ENCODE assay signal across 8 mouse cellular contexts in the genomic region with DNA sequence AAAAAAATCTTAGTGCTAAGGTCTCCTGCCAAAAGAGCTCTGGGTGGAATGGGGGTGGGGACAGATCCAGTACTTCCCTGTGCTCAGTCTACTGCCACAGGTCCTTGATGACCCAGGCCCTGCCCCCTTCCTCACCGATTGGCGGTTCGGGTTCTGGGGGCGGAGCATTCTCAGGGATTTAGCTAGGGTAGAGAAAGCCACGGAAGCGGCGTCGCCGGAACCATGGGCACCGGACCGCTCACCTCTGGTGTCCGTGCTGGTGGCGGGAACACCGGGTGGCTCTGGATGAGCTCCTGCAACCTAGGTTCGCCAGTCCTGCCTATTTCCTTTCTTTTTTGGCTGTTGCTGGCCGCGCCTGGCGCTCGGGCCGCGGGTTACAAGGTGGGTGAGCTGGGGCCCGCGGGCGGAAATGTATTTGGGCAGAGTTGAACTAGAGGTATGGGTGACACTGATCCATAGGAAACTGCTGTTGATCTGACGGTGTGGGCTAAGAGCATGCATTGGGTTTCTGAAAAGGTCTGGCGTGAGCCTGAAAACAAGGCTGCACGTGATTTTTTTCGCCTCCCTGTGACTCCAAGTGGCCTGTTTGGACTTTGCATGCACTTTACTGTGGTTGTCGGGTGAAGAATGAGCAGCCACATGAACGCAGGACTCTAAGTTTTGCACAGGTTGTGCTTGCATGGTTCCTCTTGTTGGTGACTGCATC. TPM values are rescaled to one million over a fixed set of nuclear protein-coding genes. Genes with fewer than 3 reads are reported as not detected.
A peak's percentile ranks its signal among the peaks of the same experiment; 100 is the strongest.
DNase-seq lines count a peak whose midpoint lies in the region; ATAC-seq and TF ChIP-seq lines count a peak whose summit lies in the region.

Man2b1 (plus strand) TSS at position 163 of the 706 bp plus-strand sequence.

- H3K4me1 ChIP-seq in hindbrain, embryonic 16.5 days (ENCODE audit: control insufficient read depth, insufficient read depth, low read depth, low read length): peaks cover 24% of the 10 kb centered on the region

- H3K9me3 ChIP-seq in hindbrain, embryonic 16.5 days (ENCODE audit: control insufficient read depth, low read length): no peaks in the 10 kb centered on the region

- H3K4me3 ChIP-seq in hindbrain, embryonic 16.5 days (ENCODE audit: low read length): peak within 1 kb of the TSS; percentile 54
- H3K4me3 ChIP-seq in left cerebral cortex, adult 2 months: peak within 1 kb of the TSS; percentile 68

- no peak within 1 kb of the TSS for H3K27ac ChIP-seq in hindbrain, embryonic 16.5 days (ENCODE audit: low read depth, low read length)
- H3K27ac ChIP-seq in left cerebral cortex, adult 2 months: peak within 1 kb of the TSS; percentile 51

- peak; percentile 85 for DNase-seq in T-cell, adult 2 months (ENCODE audit: low spot score)
- DNase-seq in cerebellum, postnatal 36 days: peak; percentile 83 to 87
- peak; percentile 91 for DNase-seq in gastrocnemius, adult 18-20 months (ENCODE audit: low spot score)
- peak; percentile 83 to 87 for DNase-seq in left cerebral cortex, adult 2 months (ENCODE audit: extremely low spot score in 1 of 2, low spot score in 2 of 2)
- DNase-seq in right cerebral cortex, adult 2 months (ENCODE audit: low spot score in 2 of 2): peak; percentile 90 to 91
- DNase-seq in urinary bladder, postnatal 14 days (ENCODE audit: low spot score): peak; percentile 95

- peak; percentile 90 for ATAC-seq in hindbrain, embryonic 16.5 days
- peak; percentile 70 for ATAC-seq in megakaryocyte, adult 5-6 weeks (ENCODE audit: poor library complexity, severe bottlenecking)

- H3K36me3 ChIP-seq in hindbrain, embryonic 16.5 days (ENCODE audit: control insufficient read depth, insufficient read depth, low read length): 0 out of 2 replicates have a peak, but pooled peaks cover 2% of the 10 kb centered on the region

- WGBS in hindbrain, embryonic 16.5 days: 1% methylated on average over 28 of the region's 30 CpGs

- H3K27me3 ChIP-seq in hindbrain, embryonic 16.5 days (replicated peaks; ENCODE audit: control insufficient read depth, insufficient read depth, low read length): no peaks in the 10 kb centered on the region

- peak; percentile 37 for TF ChIP-seq CTCF in left cerebral cortex, adult 2 months (IDR thresholded peaks at IDR 0.05)

- intact Hi-C loops in left cerebral cortex, adult 2 months (cut with DNase I): loop anchor here (5.0 kb wide), 1 partner anchor 214 kb away; the partner anchor contains the start of genes Orc6 and Vps35

- H3K4me2 ChIP-seq in hindbrain, embryonic 16.5 days (ENCODE audit: low read length): peak within 1 kb of the TSS; percentile 61

- peak within 1 kb of the TSS; percentile 53 for H3K9ac ChIP-seq in hindbrain, embryonic 16.5 days (ENCODE audit: low read depth, low read length)

RNA-seq across cellular contexts. Expression of gene Man2b1, which starts in this region (rescaled TPM):
- 1 to 10 TPM; 7.9 to 9.4 TPM for total RNA-seq in gastrocnemius, adult 18-20 months (2021)
- 23.1 TPM in 2 replicates for polyA plus RNA-seq in hindbrain, embryonic 16.5 days (2015; fragmentation: Nextera tagmentation; extraction: Ambion mirVana)
- total RNA-seq in left cerebral cortex, adult 2 months (2021): 10 to 100 TPM; 34.7 to 35.9 TPM
- 204 TPM in 2 replicates for total RNA-seq in megakaryocyte, adult 5-6 weeks (2015)
- 159 and 161 TPM in 2 replicates for total RNA-seq in megakaryocyte, adult 5-6 weeks (2017)

Comparison
In these comparisons a context has a peak if more than half of its experiments do, and no peak if none do; other contexts are left out.
1. RNA of gene Man2b1 (total RNA-seq): 159 to 204 TPM in megakaryocyte, adult 5-6 weeks; 34.7 to 35.9 TPM in left cerebral cortex, adult 2 months and 7.9 to 9.4 TPM in gastrocnemius, adult 18-20 months; every median in the first group is over 4 times any median in the second.
2. Peak in every context shown above with its lines, with median percentiles within 50 percentile points of each other: DNase-seq.